Mouse (Mus musculus) left cerebral cortex, adult 8-10 months (tissue): Measurements from ENCODE around the gene Arap1. TPM values are rescaled to one million over a fixed set of nuclear protein-coding genes. Genes with fewer than 3 reads are reported as not detected.

Experiments
- DNase-seq, 2 experiments: peaks; one replicate each; pipeline ENCODE4 v3.0.0; 2022; ENCODE audit warnings: low spot score in 2 of 2
- total RNA-seq, 4 experiments: library from RNA; stranded (reverse); gene quantifications; 2 replicates each; pipeline ENCODE4 v1.2.4; 2022

The Arap1 gene
- total RNA-seq, 4 experiments from 2014 or later: 19.6 to 32.5 (median 25.3) TPM

GRCm38 (mm10) chr7:101437876-101438275 is 90.0 kb downstream of the Arap1 start:
- DNase-seq: no peak

GRCm38 (mm10) chr7:101443093-101443492 is 95.2 kb downstream of the Arap1 start:
- no peak for DNase-seq

- no peak for DNase-seq
Measured at GRCm38 (mm10) chr7:101444211-101444610, 96.3 kb downstream of the Arap1 start.

- no peak for DNase-seq
Measured at GRCm38 (mm10) chr7:101449855-101450254, 102.0 kb downstream of the Arap1 start.

GRCm38 (mm10) chr7:101450422-101451401 is 102.8 kb downstream of the Arap1 start:
- DNase-seq: peak; percentile 73 to 96

GRCm38 (mm10) chr7:101452669-101453068 is 104.8 kb downstream of the Arap1 start:
- DNase-seq: no peak

- no peak for DNase-seq
Measured at GRCm38 (mm10) chr7:101453296-101453695, 105.4 kb downstream of the Arap1 start.

- DNase-seq: no peak
Measured at GRCm38 (mm10) chr7:101453725-101454124, 105.9 kb downstream of the Arap1 start.

GRCm38 (mm10) chr7:101454479-101454878 is 106.6 kb downstream of the Arap1 start:
- no peak for DNase-seq

GRCm38 (mm10) chr7:101455141-101455540 is 107.3 kb downstream of the Arap1 start:
- DNase-seq: no peak

- no peak for DNase-seq
Measured at GRCm38 (mm10) chr7:101456318-101456717, 108.5 kb downstream of the Arap1 start.

- DNase-seq: no peak
Measured at GRCm38 (mm10) chr7:101456789-101457188, 108.9 kb downstream of the Arap1 start.

GRCm38 (mm10) chr7:101457283-101457682 is 109.4 kb downstream of the Arap1 start:
- peak in 1 of 2 experiments; percentile 83 for DNase-seq

- no peak for DNase-seq
Measured at GRCm38 (mm10) chr7:101457801-101458200, 109.9 kb downstream of the Arap1 start.

GRCm38 (mm10) chr7:101458278-101458781 is 110.5 kb downstream of the Arap1 start:
- no peak for DNase-seq

GRCm38 (mm10) chr7:101459305-101459813 is 111.5 kb downstream of the Arap1 start:
- no peak for DNase-seq

- no peak for DNase-seq
Measured at GRCm38 (mm10) chr7:101459923-101460607, 112.2 kb downstream of the Arap1 start.

- DNase-seq: no peak
Measured at GRCm38 (mm10) chr7:101460608-101460957, 112.7 kb downstream of the Arap1 start.

GRCm38 (mm10) chr7:101461571-101461970 is 113.7 kb downstream of the Arap1 start:
- no peak for DNase-seq
